Mouse (Mus musculus) hindbrain, embryonic 15.5 days (tissue): ENCODE results near the gene Krt12. TPM values are rescaled to one million over a fixed set of nuclear protein-coding genes. Genes with fewer than 3 reads are reported as not detected.

Source experiments
- ATAC-seq: fragments of 200-750 bp; cut with Nextera tagmentation; 2 replicates; pipeline ENCODE4 v1.8.0; 2017; ENCODE audit warnings: low read depth, moderate number of reproducible peaks, moderate TSS enrichment; ENCODE audit not compliant: low FRiP score
- H3K27ac ChIP-seq: fragments of 300-500 bp; sonication (generic); replicated peaks from 2 replicates; pipeline ENCODE4 v1.5.1; 2015; ENCODE audit warnings: mild to moderate bottlenecking, inconsistent platforms
- H3K27me3 ChIP-seq: fragments of 300-500 bp; sonication (generic); 2 replicates; pipeline ENCODE4 v1.6.1; 2015; ENCODE audit warnings: control low read depth, inconsistent platforms
- H3K36me3 ChIP-seq: fragments of 300-500 bp; sonication (generic); 2 replicates; pipeline ENCODE4 v1.6.1; 2015; ENCODE audit warnings: control low read depth, inconsistent platforms
- H3K4me1 ChIP-seq: fragments of 300-500 bp; sonication (generic); replicated peaks from 2 replicates; pipeline ENCODE4 v1.6.1; 2015; ENCODE audit warnings: control low read depth, inconsistent platforms
- H3K4me2 ChIP-seq: fragments of 300-500 bp; sonication (generic); 2 replicates; pipeline ENCODE4 v1.6.1; 2015; ENCODE audit warnings: moderate library complexity, mild to moderate bottlenecking, inconsistent platforms
- H3K4me3 ChIP-seq: fragments of 300-500 bp; sonication (generic); 2 replicates; pipeline ENCODE4 v1.5.1; 2015; ENCODE audit warnings: mild to moderate bottlenecking, inconsistent platforms
- H3K9ac ChIP-seq: fragments of 300-500 bp; sonication (generic); 2 replicates; pipeline ENCODE4 v1.6.1; 2015; ENCODE audit warnings: inconsistent platforms
- H3K9me3 ChIP-seq: fragments of 300-500 bp; sonication (generic); 2 replicates; pipeline ENCODE4 v1.6.1; 2016; ENCODE audit warnings: control low read depth, inconsistent platforms
- WGBS: fragments of 180-500 bp; shearing (Covaris S2); methylation state at CpG from one replicate; pipeline ENCODE4 v1.1.7; 2015; 5-methylcytosine and 5-hydroxymethylcytosine counted together
- polyA plus RNA-seq: library from polyadenylated mRNA; unstranded; fragments of >200 nt; fragmentation: Nextera tagmentation; extraction: Ambion mirVana; gene quantifications from 2 replicates; pipeline ENCODE4 v1.2.1, GENCODE M21; 2015

Gene Krt12
- polyA plus RNA-seq, 1 experiment from 2014 or later, result not detected

- ATAC-seq, result no peak
- H3K4me1 ChIP-seq, result no peaks in the 10 kb centered on the region
- H3K4me3 ChIP-seq, result no peak overlapping the region
- H3K9ac ChIP-seq, result no peak overlapping the region
- no peaks in the 10 kb centered on the region for H3K27me3 ChIP-seq
- H3K27ac ChIP-seq, result no peak overlapping the region
- no peaks in the 10 kb centered on the region for H3K36me3 ChIP-seq
- 85% methylated on average over 2 of the region's 2 CpGs for WGBS
- H3K9me3 ChIP-seq, result no peaks in the 10 kb centered on the region
- H3K4me2 ChIP-seq, result no peak overlapping the region
Measured at GRCm38 (mm10) chr11:99396661-99397060, 25.4 kb downstream of the Krt12 start.

- no peak overlapping the region for H3K4me3 ChIP-seq
- no peak for ATAC-seq
- H3K36me3 ChIP-seq, result no peaks in the 10 kb centered on the region
- no peak overlapping the region for H3K27ac ChIP-seq
- no peaks in the 10 kb centered on the region for H3K9me3 ChIP-seq
- H3K4me2 ChIP-seq, result no peak overlapping the region
- H3K27me3 ChIP-seq, result no peaks in the 10 kb centered on the region
- 61% methylated on average over 3 of the region's 3 CpGs for WGBS
- H3K4me1 ChIP-seq, result no peaks in the 10 kb centered on the region
- no peak overlapping the region for H3K9ac ChIP-seq
Measured at GRCm38 (mm10) chr11:99396034-99396433, 26.0 kb downstream of the Krt12 start.

DNA sequence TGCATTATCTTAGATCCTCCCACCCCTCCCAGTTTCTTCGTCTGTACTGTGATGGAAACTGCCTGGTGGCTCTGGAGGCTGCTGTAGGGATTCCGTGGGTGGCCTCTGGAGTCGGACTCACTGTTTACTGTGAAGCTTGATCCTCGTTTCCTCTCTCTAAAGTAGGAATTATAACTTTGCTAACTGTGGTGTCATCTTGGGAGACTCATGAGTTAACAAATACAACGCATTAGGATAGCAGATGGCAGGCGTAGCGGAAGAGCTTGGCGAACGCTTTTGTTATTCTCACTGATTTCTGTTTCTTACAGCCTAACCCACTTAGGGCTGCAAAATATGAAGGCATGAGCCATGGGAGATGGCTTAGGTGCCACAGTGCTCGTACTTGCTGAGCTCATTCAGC, 29.6 kb downstream of the Krt12 start:
- Histone ChIP-seq H3K9ac (no peak overlapping the region), H3K36me3 (no peaks in the 10 kb centered on the region), H3K4me3 (no peak overlapping the region), H3K4me1 (peaks cover under 1% of the 10 kb centered on the region; the same call in 1 of the 2 replicates), H3K27me3 (no peaks in the 10 kb centered on the region), H3K4me2 (no peak overlapping the region), H3K9me3 (no peaks in the 10 kb centered on the region), H3K27ac (no peak overlapping the region)
- 84% methylated on average over 10 of the region's 10 CpGs for WGBS
- ATAC-seq, result no peak

DNA sequence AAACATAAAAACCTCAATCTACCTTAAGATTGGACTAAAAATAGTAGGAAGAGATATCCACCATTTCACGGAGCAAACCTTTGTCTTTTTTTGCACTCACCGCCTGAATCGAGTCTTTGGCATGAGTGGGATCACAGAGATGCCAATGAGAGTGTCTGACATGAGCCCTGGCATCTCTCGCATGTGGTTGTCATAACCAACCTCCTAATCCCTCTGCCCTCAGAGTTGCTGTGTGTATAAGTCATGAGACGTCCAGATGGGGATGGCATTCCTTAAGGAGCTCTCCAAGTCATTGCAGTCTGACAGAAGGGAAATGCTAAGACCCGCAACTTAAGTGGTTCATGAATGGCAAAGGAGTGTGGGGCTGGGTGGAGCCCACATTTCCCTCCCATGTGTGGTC, 30.7 kb downstream of the Krt12 start:
- Histone ChIP-seq H3K4me3 (no peak overlapping the region), H3K4me1 (peaks cover 12% of the 10 kb centered on the region), H3K27ac (no peak overlapping the region), H3K9ac (no peak overlapping the region), H3K27me3 (no peaks in the 10 kb centered on the region), H3K4me2 (no peak overlapping the region), H3K9me3 (no peaks in the 10 kb centered on the region), H3K36me3 (no peaks in the 10 kb centered on the region)
- ATAC-seq, result no peak
- WGBS, result 87% methylated on average over 6 of the region's 6 CpGs

GRCm38 (mm10) chr11:99390866-99391265, 31.2 kb downstream of the Krt12 start:
- Histone ChIP-seq H3K4me2 (no peak overlapping the region), H3K27ac (no peak overlapping the region), H3K9ac (no peak overlapping the region), H3K27me3 (no peaks in the 10 kb centered on the region), H3K4me3 (no peak overlapping the region), H3K9me3 (no peaks in the 10 kb centered on the region), H3K4me1 (peaks cover 13% of the 10 kb centered on the region), H3K36me3 (no peaks in the 10 kb centered on the region)
- ATAC-seq, result no peak
- WGBS, result 83% methylated on average over 7 of the region's 7 CpGs

- Histone ChIP-seq H3K4me3 (no peak within 1 kb of the TSS), H3K36me3 (no peaks in the 10 kb centered on the region), H3K4me1 (peaks cover 22% of the 10 kb centered on the region), H3K9me3 (no peaks in the 10 kb centered on the region), H3K27me3 (no peaks in the 10 kb centered on the region), H3K27ac (no peak within 1 kb of the TSS), H3K4me2 (no peak within 1 kb of the TSS), H3K9ac (no peak within 1 kb of the TSS)
- ATAC-seq, result no peak
- 89% methylated on average over 4 of the region's 4 CpGs for WGBS
Measured at GRCm38 (mm10) chr11:99389264-99389663, 32.8 kb downstream of the Krt12 start, which contains the start of gene Krt10. Gene Krt10, minus strand, starts transcription at chr11:99389364.

- H3K9ac ChIP-seq, result no peak overlapping the region
- ATAC-seq, result no peak
- WGBS, result 94% methylated on average over 18 of the region's 18 CpGs
- peaks cover 22% of the 10 kb centered on the region for H3K4me1 ChIP-seq
- no peak overlapping the region for H3K27ac ChIP-seq
- H3K4me2 ChIP-seq, result no peak overlapping the region
- H3K36me3 ChIP-seq, result no peaks in the 10 kb centered on the region
- no peaks in the 10 kb centered on the region for H3K27me3 ChIP-seq
- no peak overlapping the region for H3K4me3 ChIP-seq
- no peaks in the 10 kb centered on the region for H3K9me3 ChIP-seq
Measured at GRCm38 (mm10) chr11:99388661-99389060, 33.4 kb downstream of the Krt12 start.

DNA sequence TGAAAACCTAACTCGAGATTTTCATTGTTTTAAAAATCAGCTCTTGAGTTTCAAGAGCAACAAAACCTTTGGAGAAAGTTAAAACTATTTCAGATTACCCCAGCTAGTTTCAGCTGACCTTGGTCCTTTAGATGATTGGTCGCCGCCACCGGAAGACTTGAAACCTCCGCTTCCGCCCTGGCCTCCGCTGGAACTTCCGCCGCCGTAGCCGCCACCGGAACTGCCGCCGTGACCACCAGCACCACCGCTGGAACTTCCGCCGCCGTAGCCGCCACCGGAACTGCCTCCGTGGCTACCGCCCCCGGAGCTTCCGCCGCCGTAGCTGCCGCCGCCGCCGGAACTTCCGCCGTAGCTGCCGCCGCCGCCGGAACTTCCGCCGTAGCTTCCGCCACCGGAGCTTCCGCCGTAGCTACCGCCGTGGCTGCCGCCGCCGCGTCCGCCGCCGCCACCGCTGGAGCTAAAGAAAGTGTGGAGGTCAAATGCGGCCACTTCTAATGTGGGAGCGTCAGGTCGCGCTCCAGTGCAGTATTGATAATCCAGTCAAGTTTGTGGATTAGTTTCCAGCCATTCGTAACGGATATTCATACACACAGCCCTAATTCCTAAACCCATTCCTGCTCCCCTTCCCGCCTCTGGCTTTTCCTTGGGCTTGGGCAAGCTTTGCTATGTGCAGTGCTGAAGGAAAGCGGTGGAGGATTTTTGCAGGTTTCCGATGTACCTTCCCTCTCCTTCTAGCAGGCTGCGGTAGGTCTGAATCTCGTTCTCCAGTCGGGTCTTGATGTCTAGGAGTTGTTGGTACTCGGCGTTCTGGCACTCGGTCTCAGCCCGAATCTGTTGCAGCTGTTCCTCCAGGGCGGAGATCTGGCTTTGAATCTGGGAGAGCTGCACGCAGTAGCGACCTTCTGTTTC, 36.0 kb downstream of the Krt12 start:
- H3K4me1 ChIP-seq, result peaks cover 22% of the 10 kb centered on the region
- peak; percentile 88 for ATAC-seq
- H3K4me3 ChIP-seq, result peak overlapping the region; percentile 61
- H3K9ac ChIP-seq, result peak overlapping the region; percentile 62
- peak overlapping the region; percentile 98 for H3K27ac ChIP-seq
- H3K4me2 ChIP-seq, result peak overlapping the region; percentile 86
- 1% methylated on average over 71 of the region's 71 CpGs for WGBS
- no peaks in the 10 kb centered on the region for H3K36me3 ChIP-seq
- no peaks in the 10 kb centered on the region for H3K9me3 ChIP-seq
- peaks cover 5% of the 10 kb centered on the region for H3K27me3 ChIP-seq

DNA sequence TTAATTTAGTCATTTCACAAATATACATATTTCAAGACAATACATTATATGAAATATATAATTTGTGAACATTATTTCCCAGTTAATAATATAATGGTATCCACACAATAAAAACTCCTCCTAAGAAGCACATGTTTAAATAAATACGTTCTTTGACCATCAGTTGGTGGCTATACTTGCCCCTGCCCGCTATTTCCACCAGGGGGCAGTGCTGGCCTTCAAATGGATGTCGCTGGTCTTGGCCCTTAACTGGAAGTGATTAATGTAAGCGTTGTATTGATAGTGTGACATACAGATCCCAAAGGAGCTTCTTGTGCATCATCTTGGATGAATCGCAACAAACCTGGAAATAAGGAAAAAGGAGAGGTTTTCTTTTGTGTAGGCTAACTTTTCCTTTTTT, 42.5 kb downstream of the Krt12 start:
- Histone ChIP-seq H3K27ac (no peak overlapping the region), H3K9me3 (no peaks in the 10 kb centered on the region), H3K27me3 (peaks cover 9% of the 10 kb centered on the region), H3K9ac (no peak overlapping the region), H3K4me1 (0 out of 2 replicates have a peak, but pooled peaks cover 1% of the 10 kb centered on the region), H3K4me2 (no peak overlapping the region), H3K4me3 (no peak overlapping the region), H3K36me3 (no peaks in the 10 kb centered on the region)
- ATAC-seq, result no peak
- WGBS, result 16% methylated on average over 5 of the region's 5 CpGs

DNA sequence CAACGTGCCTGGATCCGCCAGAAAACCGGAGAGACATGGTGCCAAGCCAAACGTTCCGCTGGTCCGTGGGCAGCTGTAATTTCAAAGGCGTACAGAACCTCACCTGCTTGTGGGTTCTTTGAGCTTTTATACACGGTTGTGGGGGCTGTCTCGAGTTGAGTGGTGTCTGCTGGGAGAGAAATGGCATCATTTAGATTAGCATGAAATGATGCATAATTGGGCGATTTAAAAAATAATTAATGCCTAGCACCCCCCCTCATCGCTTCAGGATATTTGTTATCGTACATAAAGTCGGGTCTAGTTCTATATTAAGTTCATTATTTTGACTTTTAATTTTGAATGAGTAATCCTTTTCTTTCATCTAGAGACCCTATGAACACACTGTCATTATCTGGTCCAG, 47.3 kb downstream of the Krt12 start, which contains the start of gene Krt28:
Gene Krt28 (minus strand): TSS at position 101 of the 400 bp plus-strand sequence.
- 0 out of 2 replicates have a peak, but pooled peaks cover 4% of the 10 kb centered on the region for H3K27me3 ChIP-seq
- H3K9ac ChIP-seq, result no peak within 1 kb of the TSS
- no peak for ATAC-seq
- WGBS, result 85% methylated on average over 13 of the region's 13 CpGs
- no peak within 1 kb of the TSS for H3K4me2 ChIP-seq
- no peaks in the 10 kb centered on the region for H3K36me3 ChIP-seq
- no peak within 1 kb of the TSS for H3K27ac ChIP-seq
- no peaks in the 10 kb centered on the region for H3K4me1 ChIP-seq
- no peaks in the 10 kb centered on the region for H3K9me3 ChIP-seq
- H3K4me3 ChIP-seq, result no peak within 1 kb of the TSS

GRCm38 (mm10) chr11:99369853-99370451, 52.1 kb downstream of the Krt12 start:
- H3K27me3 ChIP-seq, result no peaks in the 10 kb centered on the region
- no peak overlapping the region for H3K9ac ChIP-seq
- no peak overlapping the region for H3K4me2 ChIP-seq
- peak; percentile 42; the same call in 1 of the 2 replicates for ATAC-seq
- H3K27ac ChIP-seq, result no peak overlapping the region
- no peaks in the 10 kb centered on the region for H3K4me1 ChIP-seq
- H3K4me3 ChIP-seq, result no peak overlapping the region
- H3K9me3 ChIP-seq, result no peaks in the 10 kb centered on the region
- WGBS, result 82% methylated on average over 8 of the region's 8 CpGs
- no peaks in the 10 kb centered on the region for H3K36me3 ChIP-seq

GRCm38 (mm10) chr11:99369229-99369628, 52.8 kb downstream of the Krt12 start:
- H3K9ac ChIP-seq, result no peak overlapping the region
- no peaks in the 10 kb centered on the region for H3K36me3 ChIP-seq
- ATAC-seq, result no peak
- H3K27me3 ChIP-seq, result no peaks in the 10 kb centered on the region
- 17% methylated on average over 3 of the region's 3 CpGs for WGBS
- H3K9me3 ChIP-seq, result no peaks in the 10 kb centered on the region
- H3K27ac ChIP-seq, result no peak overlapping the region
- H3K4me2 ChIP-seq, result no peak overlapping the region
- no peak overlapping the region for H3K4me3 ChIP-seq
- no peaks in the 10 kb centered on the region for H3K4me1 ChIP-seq
